Mouse (Mus musculus) spleen, postnatal 14 days (tissue): ENCODE measurements at regions not wholly inside any gene's neighbourhood (a gene's known extent, or its start where the extent isn't known, plus 50 kb on each side); places are given as distances from the start of the nearest gene placed in this dataset.
"Not testable (repeated sequence)": the region's sequence is repeated elsewhere in the genome, so short reads cannot be mapped to it uniquely, and the experiment has no call there.

Experiments used
- DNase-seq, 2 experiments: peaks; one replicate each; pipeline ENCODE4 v3.0.0; 2021 to 2022; ENCODE audit warnings: low spot score in 2 of 2

DNA sequence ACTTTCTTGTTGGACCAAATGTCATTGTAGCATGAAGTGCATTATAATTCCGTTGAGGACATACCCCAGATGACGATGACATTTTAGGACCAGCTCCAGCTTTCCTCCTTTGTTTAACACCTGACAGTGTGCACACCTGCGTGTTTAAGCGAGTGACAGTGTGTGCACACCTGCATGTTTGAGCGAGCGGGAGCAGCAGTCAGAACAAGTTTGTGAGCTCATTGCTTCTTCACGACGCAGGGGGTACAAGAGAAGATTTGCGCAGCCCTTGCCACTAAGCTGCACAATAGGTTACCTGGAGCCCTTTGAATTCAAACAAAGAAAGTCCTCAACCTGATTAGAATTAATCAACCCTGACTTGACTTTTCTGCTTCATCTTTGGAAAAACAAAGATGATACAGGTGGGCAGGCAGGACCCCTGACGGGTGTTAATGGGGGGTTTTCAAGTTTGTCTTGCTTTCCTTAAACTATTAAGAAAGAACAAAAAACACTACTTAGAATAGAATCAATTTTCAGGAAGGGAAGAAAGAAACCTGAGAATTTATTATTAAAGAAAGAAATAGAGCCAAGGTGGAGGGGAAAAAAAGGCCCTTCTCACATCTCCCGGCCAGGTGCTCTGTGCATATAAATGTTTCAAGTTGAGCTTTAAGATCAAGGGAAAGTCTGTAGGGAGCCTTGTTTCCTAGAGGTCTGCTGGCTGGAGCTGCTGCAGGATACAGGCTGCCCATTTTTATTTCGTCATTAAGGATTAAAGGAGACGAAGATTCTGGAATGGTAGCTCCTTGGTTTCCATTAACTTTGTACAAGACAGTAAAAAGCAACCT lies 144.8 kb upstream of the Ttc29 start:
- DNase-seq: no peak

DNA sequence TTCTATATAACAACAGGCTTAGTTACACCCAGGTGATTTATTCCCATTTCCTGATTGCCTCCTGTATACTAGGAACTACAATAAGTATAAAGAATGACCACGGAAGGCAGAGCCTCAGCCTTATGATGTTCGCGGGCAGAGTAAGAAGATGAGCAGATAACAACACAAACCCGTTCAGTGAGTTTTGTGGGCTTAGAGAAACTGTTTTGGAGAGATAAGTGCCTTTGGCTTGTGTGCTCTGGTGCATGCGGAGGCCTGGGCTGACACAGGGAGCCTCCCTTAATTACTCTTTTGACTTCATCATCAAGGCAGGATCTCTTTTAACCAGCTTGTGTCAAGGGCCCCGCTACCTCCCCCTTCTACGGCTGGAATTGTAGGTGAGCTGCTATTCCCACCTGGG lies 139.3 kb upstream of the Ttc29 start:
- no peak for DNase-seq

DNA sequence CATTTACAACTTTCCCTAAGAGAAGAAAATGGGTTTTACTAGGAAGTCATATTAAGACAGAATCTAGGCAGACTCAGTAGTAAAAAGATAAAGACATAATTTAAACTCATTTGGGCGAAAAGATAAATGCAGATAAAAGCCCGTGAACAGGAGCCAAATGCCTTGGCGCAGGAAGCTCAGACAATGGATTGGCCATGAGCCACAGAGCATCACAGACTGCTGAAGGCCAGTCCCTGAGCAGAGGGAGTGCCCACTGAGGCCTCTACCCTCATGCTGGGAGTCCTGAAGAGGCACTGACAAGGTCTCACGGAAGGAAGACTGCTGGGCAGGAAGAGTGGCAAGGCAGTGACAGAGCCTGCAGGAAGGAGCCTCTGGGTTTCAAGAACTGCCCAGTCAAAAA lies 136.0 kb upstream of the Ttc29 start:
- DNase-seq: no peak

DNA sequence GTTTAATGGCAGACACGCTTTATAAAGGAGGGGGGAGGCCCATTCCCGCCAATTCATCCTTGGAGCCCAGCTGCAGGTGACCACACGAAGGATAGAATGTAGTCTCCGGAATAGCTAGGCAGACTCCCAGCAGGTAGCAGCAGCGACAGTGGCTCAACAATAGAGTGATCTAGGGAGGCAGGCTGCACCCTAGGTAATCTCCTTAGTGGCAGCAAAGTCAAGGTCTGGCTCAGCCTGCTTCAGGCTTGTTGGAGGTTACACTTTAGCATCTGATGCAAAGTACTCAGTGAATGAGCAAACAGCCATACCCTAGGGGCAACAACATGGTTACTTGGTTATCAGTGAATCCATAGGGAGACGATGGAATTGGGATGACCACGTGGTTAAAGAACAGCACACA lies 131.7 kb upstream of the Ttc29 start:
- not testable (repeated sequence) for DNase-seq

DNA sequence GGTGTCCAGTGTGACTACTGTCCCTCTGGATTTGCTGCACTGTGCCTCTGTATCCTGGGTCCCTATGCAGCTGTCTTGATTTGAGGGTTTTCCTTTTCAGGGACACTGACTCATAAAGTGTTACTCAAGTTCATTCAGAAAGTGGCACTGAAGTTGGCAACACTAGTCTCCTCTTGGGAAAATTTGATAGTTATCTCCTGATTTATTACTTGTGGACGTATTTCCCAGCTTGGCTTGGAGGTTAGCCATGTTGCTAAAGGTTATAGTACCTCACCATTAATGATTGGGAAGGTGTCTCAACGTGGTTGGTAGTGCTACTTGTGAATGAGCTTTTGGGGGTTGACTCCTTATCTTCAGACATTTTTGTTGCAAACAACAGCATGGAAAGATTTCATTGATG lies 130.1 kb upstream of the Ttc29 start:
- DNase-seq: no peak

DNA sequence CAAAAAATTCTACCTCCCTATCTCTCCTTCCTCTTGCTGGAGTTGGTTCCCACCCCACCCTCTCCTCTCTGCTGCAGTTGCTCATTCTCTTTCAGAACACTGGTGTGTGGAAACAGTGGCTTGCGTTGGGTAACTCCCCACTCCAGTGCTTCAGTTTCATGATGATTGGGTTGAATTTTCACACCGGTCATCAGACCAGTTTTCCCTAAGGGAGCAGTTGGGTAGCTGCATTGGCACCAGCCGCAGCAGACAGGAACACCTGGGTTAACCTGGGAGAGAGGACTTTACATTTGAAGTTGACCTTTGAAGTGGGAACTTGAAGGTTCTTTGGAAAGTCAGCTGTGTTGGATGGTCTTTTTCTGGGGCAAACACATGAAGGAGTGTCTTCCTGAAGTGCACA lies 126.7 kb upstream of the Ttc29 start:
- DNase-seq: no peak

DNA sequence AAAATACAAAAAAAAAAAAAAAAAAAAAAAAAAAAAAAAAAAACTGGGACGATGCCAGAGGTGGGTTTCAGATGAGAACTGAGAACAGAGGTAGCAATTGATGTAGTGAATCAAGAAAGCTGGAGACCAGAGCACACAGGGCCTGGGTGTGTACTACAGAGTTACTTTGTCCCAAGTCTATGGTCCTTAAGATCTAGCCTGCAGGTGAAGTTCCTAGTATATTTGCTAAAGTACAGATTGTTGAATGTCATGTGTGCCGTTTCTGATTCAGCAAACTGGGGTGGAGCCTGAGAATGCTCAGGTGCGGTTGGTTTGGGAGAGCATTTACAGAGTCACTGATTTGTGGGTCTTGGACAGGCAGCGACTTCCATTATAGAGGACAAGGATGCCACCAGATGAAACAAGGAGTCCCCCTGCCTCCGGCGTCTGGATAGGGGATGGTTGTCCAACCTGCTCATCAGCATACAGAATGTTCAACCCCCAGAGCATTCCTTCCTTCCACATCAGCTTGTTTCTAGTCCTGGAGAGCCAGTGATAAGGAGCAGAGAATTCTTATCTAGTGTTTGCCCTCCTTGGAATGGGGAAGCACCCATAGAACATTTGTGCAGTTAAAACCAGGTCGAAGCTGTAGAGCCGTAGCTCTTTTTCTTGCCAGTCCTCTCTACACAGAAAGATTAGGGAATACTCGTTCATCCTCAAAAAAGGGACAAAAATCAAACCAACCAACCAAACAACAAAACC lies 122.5 kb upstream of the Ttc29 start:
- no peak for DNase-seq

DNA sequence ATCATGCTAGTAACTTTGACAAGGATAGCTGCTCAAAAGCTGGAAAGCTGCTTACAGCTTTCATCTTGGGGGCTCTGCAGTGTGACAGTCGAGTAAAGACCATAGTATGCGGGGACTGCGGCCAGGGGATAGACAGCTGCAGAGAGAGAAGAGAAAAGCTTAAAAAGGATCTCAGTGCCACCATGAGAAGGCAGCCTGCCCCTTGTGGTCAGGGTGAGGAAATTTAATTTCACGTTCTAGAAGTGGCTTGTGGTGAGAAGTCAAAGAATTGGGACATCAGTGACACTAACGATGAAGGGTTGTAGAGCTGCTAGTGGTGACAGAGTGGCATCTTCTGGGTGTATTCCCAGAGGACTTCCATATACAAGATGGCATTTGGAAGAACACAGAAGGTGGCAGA lies 116.7 kb upstream of the Ttc29 start:
- no peak for DNase-seq

DNA sequence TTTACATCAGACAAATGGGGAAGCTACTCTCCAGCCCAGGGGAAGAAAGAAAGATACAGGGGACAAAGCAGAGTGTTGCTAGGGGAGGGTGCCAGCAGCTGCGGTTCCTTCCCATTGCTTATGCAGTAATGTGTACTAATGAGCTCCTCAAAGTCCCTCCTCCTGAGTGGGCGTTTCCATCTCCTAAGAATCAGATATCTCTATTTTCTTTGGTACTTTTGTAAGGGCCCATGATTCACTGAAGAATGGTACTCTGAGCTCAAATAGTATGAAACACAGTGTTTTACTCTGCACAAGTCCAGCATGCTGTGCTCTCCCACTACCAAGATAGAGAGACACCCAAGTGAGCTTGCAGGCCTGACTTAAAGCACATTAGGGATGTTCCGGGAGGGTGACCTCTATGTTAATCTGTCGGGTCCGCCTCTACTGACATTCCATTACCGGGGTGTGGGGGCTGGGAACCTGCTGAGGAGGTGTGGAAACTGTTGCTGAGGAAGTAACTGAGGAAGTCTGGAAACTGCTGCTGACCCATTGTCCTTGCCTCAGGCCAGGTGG lies 114.8 kb upstream of the Ttc29 start:
- no peak for DNase-seq

DNA sequence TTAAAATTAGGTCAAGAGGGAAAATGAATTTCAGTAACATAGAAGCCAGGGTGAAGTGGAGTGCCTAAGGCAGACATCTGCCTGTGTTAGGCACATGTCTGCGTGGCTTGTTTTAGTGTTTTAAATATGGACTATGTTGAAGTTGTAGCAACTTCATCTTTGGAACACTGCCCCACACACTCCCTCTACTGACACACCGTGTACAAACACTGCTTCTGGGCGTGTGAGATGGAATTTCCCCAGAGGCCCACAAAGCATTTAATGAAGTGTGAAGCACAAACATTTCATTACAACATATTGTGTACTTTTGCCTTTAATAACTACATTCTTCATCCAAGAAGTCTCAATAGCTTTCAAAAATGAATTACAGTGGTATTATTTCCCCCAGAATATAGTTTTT lies 114.0 kb upstream of the Ttc29 start:
- DNase-seq: no peak

DNA sequence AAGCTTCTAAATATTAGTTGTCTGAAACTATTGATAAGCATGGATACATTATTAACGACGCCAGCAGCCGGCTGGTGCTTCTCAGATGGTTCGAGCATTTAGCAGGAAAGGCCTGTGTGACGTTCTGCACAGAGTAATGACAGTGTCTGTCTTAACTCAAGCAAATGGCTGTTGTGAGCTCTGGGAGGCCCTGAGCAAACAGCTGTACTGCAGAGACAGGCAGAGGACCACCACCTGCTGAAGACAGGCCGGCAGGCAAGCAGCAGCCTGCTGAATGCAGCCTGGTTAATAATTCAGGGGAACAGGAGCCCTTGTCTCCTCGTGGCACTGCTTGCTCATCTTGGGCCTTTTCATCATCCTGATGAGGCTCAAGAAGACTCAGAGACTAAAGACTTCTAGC lies 105.8 kb upstream of the Ttc29 start:
- no peak for DNase-seq

DNA sequence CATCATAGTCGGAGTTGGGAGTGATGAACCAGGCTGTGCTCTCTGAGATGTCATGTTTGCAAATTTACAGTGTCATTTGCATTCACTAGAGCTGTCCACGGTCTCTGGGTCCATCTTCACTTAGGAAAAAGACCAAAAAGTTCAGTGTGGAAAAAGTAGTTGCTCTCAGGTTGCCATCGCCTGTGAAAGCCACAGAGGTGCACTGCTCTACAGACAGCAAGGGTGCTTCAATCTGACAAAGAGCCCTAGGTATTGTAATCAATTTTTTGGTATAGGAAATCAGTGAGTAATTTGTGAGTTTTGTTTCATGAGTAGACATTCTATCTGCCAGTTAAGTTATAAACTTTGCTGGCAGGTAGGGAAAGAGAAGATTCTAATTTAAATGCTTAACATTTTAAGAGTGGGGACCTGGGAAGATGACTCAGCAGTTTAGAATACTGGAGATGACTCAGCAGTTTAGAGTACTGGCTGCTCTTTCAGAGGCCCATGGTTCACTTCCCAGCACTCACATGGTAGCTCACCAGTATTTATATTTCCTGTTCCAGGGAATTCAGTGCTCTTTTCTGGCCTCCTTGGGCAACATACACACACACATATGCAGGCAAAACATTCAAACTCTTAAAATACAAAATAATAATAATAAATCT lies 103.0 kb upstream of the Ttc29 start:
- no peak for DNase-seq

DNA sequence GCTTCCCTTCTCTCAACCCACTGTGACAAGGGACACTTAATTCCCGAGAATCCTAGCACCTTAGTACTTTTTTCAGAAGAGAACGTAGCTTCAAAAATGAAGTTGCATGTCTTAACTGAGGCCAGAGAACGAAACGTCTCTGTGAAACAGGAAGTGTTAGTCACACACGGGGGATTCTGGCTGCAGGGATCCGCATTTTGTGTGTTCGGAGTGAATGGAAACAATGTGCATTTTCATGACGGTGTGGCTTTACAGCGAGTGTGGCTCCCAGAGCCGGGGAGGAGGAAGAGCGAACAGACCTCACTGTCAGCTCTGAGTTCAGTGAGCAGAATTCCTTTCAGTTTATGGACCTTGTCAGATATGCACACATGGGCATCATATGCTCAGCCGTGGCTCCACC lies 100.0 kb upstream of the Ttc29 start:
- DNase-seq: no peak

DNA sequence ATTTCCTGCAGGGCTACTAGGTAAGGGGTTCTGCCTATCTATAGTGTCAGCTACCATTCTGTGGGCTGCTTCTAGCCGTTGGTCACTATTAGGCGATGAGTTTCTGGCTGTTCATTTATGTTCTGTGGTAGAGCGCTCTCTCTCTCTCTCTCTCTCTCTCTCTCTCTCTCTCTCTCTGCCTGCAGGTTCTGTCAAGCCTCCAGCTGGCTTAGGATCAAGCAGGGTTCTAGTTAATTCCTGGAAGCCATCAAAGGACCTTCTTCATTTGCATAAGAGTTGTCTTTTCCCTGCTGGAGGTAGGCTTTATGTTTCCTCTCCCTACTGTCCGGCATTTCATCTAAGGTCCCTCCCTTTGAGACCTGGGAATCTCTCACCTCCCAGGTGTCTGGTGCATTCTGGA lies 98.6 kb upstream of the Ttc29 start:
- no peak for DNase-seq

DNA sequence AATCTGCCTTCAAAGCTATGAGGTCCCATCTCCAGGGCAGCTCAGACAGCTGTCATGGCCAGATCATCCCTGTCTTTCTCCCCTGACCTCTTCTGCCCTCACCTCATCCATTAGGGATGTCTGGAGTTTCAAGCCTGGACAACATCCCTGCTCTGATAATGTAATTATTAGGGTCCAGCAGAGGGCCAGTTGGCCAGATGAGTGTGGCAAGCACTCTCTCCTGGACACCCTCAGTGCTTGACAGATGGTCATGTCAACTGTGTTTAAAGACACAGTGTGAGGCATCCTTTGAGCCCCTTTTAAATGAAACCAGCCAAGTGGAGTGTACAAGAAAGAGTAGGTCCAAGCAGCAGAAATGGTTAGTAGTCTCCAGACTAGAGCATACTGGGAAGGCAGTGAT lies 95.9 kb upstream of the Ttc29 start:
- DNase-seq: no peak

DNA sequence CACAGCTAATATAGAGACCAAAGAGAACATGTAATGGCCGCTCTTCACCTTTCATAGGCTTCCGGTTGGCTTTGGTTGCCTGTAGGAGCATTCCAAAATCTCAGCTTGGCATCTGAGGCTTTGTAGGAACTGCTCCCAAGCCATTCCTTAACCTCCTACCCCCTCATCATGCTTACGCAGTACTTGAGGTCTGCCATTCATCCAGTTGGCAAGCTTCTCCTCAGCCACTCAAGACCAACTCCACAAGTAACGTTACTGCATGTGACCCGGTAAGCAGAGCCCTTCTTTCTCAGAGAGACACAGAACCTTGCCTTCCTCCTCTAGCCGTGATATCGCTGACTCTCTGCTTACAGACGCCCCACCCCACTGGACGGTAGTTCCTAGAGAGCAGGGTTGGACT lies 94.6 kb upstream of the Ttc29 start:
- DNase-seq: no peak

DNA sequence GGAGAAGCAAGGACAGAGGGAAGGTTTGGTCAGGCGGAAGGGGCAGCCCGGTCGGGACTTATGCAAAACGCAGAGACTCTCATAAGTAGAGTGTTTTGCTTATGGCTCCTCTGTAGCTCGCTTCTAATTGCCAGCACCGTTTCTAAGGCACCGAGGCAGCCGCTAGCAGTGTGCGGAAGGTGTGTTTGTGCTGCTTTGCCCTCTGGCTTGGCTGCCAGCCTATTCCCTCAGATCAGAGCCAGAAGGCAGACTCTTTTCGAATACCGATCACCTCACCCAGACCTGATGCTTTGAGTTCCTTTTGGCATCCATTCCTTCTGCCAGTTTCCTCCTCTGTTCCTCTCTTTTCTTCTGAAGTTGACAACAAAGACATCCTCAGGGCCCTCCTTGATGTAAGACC lies 93.4 kb upstream of the Ttc29 start:
- DNase-seq: no peak

DNA sequence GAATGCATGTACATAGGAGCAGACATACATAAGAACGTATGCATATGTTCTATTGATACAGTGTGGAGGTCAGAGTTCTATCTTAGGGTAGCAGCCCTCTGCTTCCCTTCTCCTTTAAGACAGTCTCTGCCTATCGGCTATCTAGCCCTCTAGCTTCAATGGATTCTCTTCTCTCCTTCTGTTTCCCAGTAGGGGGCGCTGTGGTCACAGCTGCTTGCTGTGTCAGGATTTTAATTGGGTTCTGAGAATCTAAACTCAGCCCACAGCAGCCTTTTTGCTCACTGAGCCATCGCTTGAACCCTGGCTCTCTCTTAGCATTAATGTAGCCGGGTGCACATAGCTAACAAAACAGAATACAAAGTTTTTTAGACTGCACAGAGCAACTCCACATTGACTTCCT lies 88.8 kb upstream of the Ttc29 start:
- DNase-seq: peak in 1 of 2 experiments; percentile 6

DNA sequence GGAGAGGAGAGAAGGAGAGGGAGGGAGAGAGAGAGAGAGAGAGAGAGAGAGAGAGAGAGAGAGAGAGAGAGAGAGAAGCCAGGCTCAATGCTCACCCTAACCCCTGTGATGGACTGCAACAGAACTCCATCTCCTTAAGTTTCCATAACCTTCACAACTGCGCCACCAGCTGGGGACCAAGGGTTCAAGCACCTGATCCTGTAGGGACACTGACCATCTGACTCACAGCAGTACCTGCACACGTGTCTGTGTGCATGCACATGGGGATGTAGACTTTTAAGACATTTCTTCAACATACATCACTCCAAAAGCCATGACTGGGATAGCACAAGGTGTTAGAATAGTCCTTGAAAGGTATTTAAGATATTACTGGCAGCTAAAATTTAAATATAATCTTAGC lies 85.2 kb upstream of the Ttc29 start:
- no peak for DNase-seq

DNA sequence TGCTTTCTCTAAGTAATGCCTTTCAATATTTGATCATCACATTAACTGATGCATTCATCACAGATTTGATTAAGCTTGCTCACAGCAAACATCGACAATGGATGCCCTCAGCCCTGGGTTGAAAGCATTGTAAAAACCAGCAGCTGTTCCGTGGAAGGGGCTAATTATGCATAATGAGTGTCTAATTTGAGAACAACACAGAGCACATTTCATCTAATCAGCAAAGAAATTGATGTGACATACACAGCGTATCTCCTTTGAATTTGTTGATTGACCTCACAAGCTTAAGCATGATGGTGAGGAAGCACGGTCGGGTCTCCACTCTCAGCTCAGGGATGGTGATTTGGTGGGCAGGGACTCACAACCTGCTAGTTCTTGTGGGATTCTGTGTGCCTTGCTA lies 84.0 kb upstream of the Ttc29 start:
- DNase-seq: no peak

DNA sequence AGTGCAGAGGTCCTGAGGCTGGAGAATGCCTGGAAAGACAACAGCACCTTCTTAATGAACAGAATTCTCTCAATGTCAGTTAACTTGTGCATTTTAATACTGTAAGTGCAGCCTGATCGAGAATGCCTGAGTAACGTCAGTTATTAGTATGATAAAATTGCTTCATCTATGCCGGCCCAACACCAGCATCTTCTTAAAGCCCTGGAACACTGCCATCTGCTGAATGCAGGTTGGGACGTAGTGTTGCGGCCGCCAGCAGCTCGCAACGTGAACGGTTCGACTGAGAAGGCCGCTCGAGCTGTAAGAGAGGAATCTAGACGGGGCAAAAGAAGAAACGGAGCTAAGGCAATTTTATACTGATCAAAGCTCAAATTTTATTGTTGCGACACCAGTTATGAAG lies 73.6 kb upstream of the Ttc29 start:
- not testable (repeated sequence) for DNase-seq

DNA sequence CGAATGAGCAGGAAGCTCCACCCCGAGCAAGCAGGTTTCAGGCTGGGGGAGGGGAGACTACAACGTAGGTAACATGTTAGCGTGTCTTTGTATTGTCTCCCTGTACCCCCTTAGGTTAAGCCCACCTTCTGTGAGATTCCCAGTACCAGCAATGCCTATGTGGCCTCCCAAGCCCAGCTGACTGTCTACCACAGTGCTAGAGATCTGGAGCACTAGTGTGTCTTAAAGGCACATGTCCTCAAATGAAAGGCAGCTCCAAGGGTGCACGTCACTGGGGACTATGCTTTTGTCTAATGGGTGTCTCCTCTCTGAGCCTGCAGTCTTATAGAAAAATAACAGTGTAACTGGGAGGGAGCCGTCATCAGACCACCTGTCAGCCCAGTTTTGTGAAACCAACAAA lies 65.9 kb upstream of the Ttc29 start:
- DNase-seq: no peak

DNA sequence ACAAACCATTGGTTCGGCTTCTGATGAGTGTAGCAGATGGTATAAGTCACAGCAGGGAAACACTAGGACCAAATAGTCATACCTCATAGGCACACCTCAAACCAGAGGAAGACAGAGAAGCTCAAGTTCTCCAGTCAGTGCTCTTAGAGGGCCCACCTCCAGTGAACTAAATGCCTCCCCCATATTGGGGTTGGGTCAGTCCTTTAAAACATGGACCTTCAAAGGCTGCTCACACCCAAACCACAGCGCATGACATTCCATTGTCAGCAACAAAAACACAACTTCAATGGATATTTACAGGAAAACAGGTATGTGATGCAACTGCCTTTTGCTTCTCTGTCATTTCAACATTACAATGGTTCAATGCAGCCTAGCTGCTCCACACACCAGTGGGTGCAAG lies 65.1 kb upstream of the Ttc29 start:
- DNase-seq: no peak
